Mouse (Mus musculus) embryonic facial prominence, embryonic 13.5 days (tissue): ENCODE measurements around the gene Cnnm3. TPM values are rescaled to one million over a fixed set of nuclear protein-coding genes. Genes with fewer than 3 reads are reported as not detected.

Source experiments
- ATAC-seq: fragments of 200-750 bp; cut with Nextera tagmentation; 2 replicates; pipeline ENCODE4 v1.8.0; 2017; ENCODE audit warnings: low read depth; ENCODE audit not compliant: insufficient number of reproducible peaks, insufficient read depth, low FRiP score, low TSS enrichment
- H3K27ac ChIP-seq: fragments of 300-500 bp; sonication (generic); 2 replicates; pipeline ENCODE4 v1.5.1; 2015; ENCODE audit warnings: moderate library complexity, mild to moderate bottlenecking, inconsistent platforms
- H3K27me3 ChIP-seq: fragments of 300-500 bp; sonication (generic); 2 replicates; pipeline ENCODE4 v1.6.1; 2015; ENCODE audit warnings: mild to moderate bottlenecking, inconsistent platforms
- H3K36me3 ChIP-seq: fragments of 300-500 bp; sonication (generic); 2 replicates; pipeline ENCODE4 v1.6.1; 2015; ENCODE audit warnings: mild to moderate bottlenecking, inconsistent platforms
- H3K4me1 ChIP-seq: fragments of 300-500 bp; sonication (generic); 2 replicates; pipeline ENCODE4 v1.6.1; 2015; ENCODE audit warnings: inconsistent platforms
- H3K4me2 ChIP-seq: fragments of 300-500 bp; sonication (generic); 2 replicates; pipeline ENCODE4 v1.6.1; 2015; ENCODE audit warnings: moderate library complexity, mild to moderate bottlenecking, inconsistent platforms
- H3K4me3 ChIP-seq: fragments of 300-500 bp; sonication (generic); 2 replicates; pipeline ENCODE4 v1.5.1; 2015; ENCODE audit warnings: mild to moderate bottlenecking, inconsistent platforms
- H3K9ac ChIP-seq: fragments of 300-500 bp; sonication (generic); 2 replicates; pipeline ENCODE4 v1.6.1; 2015; ENCODE audit warnings: mild to moderate bottlenecking, inconsistent platforms
- H3K9me3 ChIP-seq: fragments of 300-500 bp; sonication (generic); 2 replicates; pipeline ENCODE4 v1.6.1; 2016; ENCODE audit warnings: inconsistent platforms
- WGBS: fragments of 180-500 bp; shearing (Covaris S2); methylation state at CpG from one replicate; pipeline ENCODE4 v1.1.7; 2015; ENCODE audit warnings: mixed read lengths; 5-methylcytosine and 5-hydroxymethylcytosine counted together
- polyA plus RNA-seq: library from polyadenylated mRNA; unstranded; fragments of >200 nt; fragmentation: Nextera tagmentation; extraction: Ambion mirVana; gene quantifications from 2 replicates; pipeline ENCODE4 v1.2.1, GENCODE M21; 2015

Cnnm3 gene
- polyA plus RNA-seq, 1 experiment from 2014 or later = 3.4 TPM

DNA sequence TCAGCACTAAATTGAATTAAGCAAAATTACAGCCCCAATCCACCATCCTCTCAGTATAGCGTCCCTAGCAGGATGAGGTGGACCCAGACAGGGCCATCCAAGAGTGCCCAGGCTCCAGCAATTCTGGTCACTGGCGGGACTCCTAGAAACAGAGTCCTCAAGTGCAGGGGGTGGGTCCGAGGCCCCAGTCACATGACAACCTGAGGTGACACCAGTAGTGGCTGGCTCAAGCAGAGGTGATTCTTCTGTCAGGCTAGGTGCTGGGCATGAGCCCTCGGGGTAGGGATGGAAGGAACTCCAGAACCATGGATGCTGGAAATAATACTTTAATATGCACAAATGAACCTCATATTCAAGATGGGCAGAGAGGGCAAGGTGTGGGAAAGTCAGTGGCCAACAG, 50.7 kb downstream of the Cnnm3 start:
- Histone ChIP-seq H3K9me3 (no peaks in the 10 kb centered on the region), H3K4me3 (no peak overlapping the region), H3K27ac (no peak overlapping the region), H3K4me1 (peaks cover 51% of the 10 kb centered on the region), H3K4me2 (no peak overlapping the region), H3K9ac (no peak overlapping the region), H3K27me3 (no peaks in the 10 kb centered on the region), H3K36me3 (no peaks in the 10 kb centered on the region)
- no peak for ATAC-seq
- 55% methylated on average over 4 of the region's 4 CpGs for WGBS

- WGBS = 75% methylated on average over 2 of the region's 2 CpGs
- no peaks in the 10 kb centered on the region for H3K9me3 ChIP-seq
- H3K27ac ChIP-seq = no peak overlapping the region
- no peak overlapping the region for H3K9ac ChIP-seq
- no peak overlapping the region for H3K4me2 ChIP-seq
- H3K27me3 ChIP-seq = no peaks in the 10 kb centered on the region
- ATAC-seq = no peak
- no peak overlapping the region for H3K4me3 ChIP-seq
- peaks cover 58% of the 10 kb centered on the region for H3K4me1 ChIP-seq
- no peaks in the 10 kb centered on the region for H3K36me3 ChIP-seq
Observed at GRCm38 (mm10) chr1:36563197-36563596, 51.5 kb downstream of the Cnnm3 start.

DNA sequence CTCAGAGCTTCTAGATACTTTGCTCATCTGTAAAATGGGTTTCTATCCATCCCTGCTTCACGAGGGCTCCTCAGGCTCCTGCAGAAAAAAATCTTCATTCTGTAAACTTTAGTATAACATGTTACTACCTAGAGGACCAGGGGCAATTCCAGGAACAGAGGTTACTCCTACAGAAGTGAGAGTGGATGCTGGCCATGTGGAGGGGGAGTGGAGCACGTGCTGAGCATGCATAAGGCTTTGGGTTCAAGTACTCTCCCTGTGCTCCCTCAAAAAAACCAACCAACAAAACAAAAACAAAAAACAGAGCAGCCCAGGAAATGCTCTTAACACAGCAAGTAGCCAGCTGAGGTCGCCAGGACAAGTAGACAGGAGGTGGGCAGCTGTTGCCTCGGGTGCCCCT, 52.0 kb downstream of the Cnnm3 start:
- Histone ChIP-seq H3K36me3 (no peaks in the 10 kb centered on the region), H3K4me1 (peaks cover 60% of the 10 kb centered on the region), H3K9ac (no peak overlapping the region), H3K4me3 (no peak overlapping the region), H3K27ac (no peak overlapping the region), H3K9me3 (no peaks in the 10 kb centered on the region), H3K4me2 (no peak overlapping the region), H3K27me3 (no peaks in the 10 kb centered on the region)
- WGBS = 78% methylated on average over 4 of the region's 4 CpGs
- no peak for ATAC-seq

GRCm38 (mm10) chr1:36564101-36564500, 52.4 kb downstream of the Cnnm3 start:
- no peaks in the 10 kb centered on the region for H3K9me3 ChIP-seq
- ATAC-seq = no peak
- no peak overlapping the region for H3K4me2 ChIP-seq
- no peak overlapping the region for H3K27ac ChIP-seq
- peaks cover 60% of the 10 kb centered on the region for H3K4me1 ChIP-seq
- WGBS = 73% methylated on average over 6 of the region's 6 CpGs
- H3K36me3 ChIP-seq = no peaks in the 10 kb centered on the region
- no peak overlapping the region for H3K9ac ChIP-seq
- no peak overlapping the region for H3K4me3 ChIP-seq
- no peaks in the 10 kb centered on the region for H3K27me3 ChIP-seq

DNA sequence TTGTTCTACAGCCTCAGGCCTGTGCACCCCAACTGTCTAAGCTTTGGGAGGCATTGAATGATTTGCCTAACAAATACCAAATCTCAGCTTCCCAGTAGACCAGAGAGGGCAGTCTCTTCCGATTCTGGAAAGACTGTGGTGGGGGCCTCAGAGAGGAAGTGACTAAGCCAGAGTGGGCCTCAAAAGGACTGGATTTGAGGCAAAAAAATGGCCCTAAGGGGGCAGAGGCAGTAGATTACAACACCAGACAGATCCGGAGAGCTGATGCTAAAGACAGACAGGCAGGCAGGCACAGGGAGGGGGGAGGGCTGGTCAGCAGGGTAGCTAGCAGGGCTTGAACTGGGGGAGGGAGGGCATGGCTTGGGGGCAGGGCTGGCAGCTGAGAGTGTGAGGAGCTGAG, 54.8 kb downstream of the Cnnm3 start:
- H3K27ac ChIP-seq = no peak overlapping the region
- WGBS = 11% methylated on average over 2 of the region's 2 CpGs
- no peak for ATAC-seq
- no peak overlapping the region for H3K4me3 ChIP-seq
- H3K4me1 ChIP-seq = peaks cover 64% of the 10 kb centered on the region
- H3K9me3 ChIP-seq = no peaks in the 10 kb centered on the region
- no peaks in the 10 kb centered on the region for H3K36me3 ChIP-seq
- no peaks in the 10 kb centered on the region for H3K27me3 ChIP-seq
- H3K4me2 ChIP-seq = no peak overlapping the region
- H3K9ac ChIP-seq = no peak overlapping the region

DNA sequence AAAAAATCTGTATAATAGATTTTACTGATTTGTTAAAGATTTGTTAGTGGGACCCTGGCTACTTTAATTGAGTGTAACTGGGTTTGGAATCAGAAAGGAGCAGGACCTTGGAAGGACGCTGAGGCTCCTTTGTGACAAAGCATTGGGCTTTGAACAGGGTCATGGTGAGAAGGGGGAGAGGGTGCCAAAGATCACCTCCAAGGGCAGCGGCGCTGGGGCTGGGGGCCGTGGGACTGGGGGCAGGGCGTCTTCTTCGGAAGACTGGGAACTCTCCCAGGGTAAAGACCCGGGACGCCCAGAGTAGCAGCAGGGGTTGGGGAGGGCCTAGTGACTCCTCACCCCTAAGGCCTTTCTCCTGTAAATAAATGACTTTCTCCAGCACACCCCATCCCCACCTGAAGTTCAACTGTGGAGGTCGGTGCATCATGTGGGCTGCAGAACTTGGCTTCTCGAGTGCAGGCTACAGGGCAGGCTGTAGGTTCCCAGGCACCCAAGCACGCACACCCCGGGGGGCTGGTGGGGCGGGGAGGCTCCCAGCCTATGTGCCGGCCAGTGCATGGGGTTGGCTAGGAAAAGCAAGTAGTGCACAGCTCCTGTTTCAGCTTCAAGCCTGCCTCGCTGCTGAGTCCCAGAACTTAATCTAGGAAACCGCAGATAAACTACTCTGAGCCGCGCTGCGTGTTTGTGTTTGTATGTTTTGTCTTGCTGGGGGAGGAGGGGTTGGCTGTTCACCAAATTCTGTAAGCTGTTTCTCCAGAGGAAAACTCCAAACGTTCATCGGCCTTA, 56.3 kb downstream of the Cnnm3 start:
- 28% methylated on average over 21 of the region's 21 CpGs for WGBS
- Histone ChIP-seq H3K4me2 (peak overlapping the region; percentile 41), H3K36me3 (no peaks in the 10 kb centered on the region), H3K9me3 (no peaks in the 10 kb centered on the region), H3K4me1 (peaks cover 61% of the 10 kb centered on the region), H3K27me3 (no peaks in the 10 kb centered on the region), H3K27ac (peak overlapping the region; percentile 78), H3K4me3 (no peak overlapping the region), H3K9ac (peak overlapping the region; percentile 46)
- no peak; the same call in 1 of the 2 replicates for ATAC-seq

- H3K36me3 ChIP-seq = no peaks in the 10 kb centered on the region
- H3K4me1 ChIP-seq = peaks cover 63% of the 10 kb centered on the region
- no peaks in the 10 kb centered on the region for H3K9me3 ChIP-seq
- H3K9ac ChIP-seq = no peak overlapping the region; the same call in 1 of the 2 replicates
- no peak overlapping the region for H3K4me3 ChIP-seq
- 75% methylated on average over 4 of the region's 4 CpGs for WGBS
- peak overlapping the region; percentile 78 for H3K27ac ChIP-seq
- H3K4me2 ChIP-seq = peak overlapping the region; percentile 41; the same call in 1 of the 2 replicates
- no peak for ATAC-seq
- H3K27me3 ChIP-seq = no peaks in the 10 kb centered on the region
Observed at GRCm38 (mm10) chr1:36568776-36569175, 57.1 kb downstream of the Cnnm3 start.

DNA sequence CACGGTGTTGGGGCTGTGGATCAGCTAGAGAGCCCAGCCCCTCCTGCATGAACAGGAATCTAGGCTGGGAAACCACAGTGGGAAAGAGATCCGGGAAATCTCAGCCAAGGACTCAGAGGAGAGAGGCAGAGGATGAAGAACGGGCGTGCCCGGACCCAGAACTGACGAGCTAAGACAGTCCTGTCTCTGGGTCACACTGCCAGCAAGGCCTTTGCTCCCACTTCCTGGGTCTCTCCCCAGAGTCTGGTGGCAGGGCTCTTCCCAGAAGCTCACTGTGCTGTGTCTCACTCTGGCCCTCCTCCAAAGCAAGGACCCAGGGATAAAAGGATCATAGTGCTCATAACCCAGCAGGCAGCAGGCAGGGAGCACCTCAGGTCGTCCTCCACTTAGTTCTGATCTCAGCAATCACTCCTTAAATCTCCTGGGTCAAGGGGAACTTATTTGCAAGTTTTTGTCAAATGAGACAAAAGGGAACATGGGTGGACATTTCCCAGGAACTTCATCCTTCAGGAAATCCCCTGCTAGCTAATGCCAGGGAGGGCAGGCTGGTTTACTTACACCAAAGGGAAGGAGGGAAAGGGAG, 58.1 kb downstream of the Cnnm3 start:
- no peak for ATAC-seq
- peak overlapping the region; percentile 78; the same call in 1 of the 2 replicates for H3K27ac ChIP-seq

GRCm38 (mm10) chr1:36570320-36570719, 58.7 kb downstream of the Cnnm3 start:
- no peak overlapping the region for H3K4me3 ChIP-seq
- no peak overlapping the region for H3K4me2 ChIP-seq
- WGBS = 92% methylated on average over 5 of the region's 5 CpGs
- no peaks in the 10 kb centered on the region for H3K9me3 ChIP-seq
- no peaks in the 10 kb centered on the region for H3K27me3 ChIP-seq
- peaks cover 77% of the 10 kb centered on the region for H3K4me1 ChIP-seq
- no peak overlapping the region for H3K9ac ChIP-seq
- no peaks in the 10 kb centered on the region for H3K36me3 ChIP-seq
- no peak for ATAC-seq
- 0 out of 2 replicates have a peak overlapping the region, but pooled peaks have one; percentile 78 for H3K27ac ChIP-seq

More for the DNA sequence above, 58.1 kb downstream of the Cnnm3 start:
- Histone ChIP-seq H3K9me3 (no peaks in the 10 kb centered on the region), H3K4me2 (no peak overlapping the region), H3K4me1 (peaks cover 73% of the 10 kb centered on the region), H3K4me3 (no peak overlapping the region), H3K36me3 (no peaks in the 10 kb centered on the region), H3K9ac (no peak overlapping the region), H3K27me3 (no peaks in the 10 kb centered on the region)
- WGBS = 43% methylated on average over 7 of the region's 7 CpGs

GRCm38 (mm10) chr1:36571627-36572026, 60.0 kb downstream of the Cnnm3 start:
- Histone ChIP-seq H3K9ac (no peak overlapping the region), H3K9me3 (no peaks in the 10 kb centered on the region), H3K36me3 (no peaks in the 10 kb centered on the region), H3K27me3 (no peaks in the 10 kb centered on the region), H3K4me2 (no peak overlapping the region), H3K27ac (peak overlapping the region; percentile 24; the same call in 1 of the 2 replicates), H3K4me1 (peaks cover 83% of the 10 kb centered on the region), H3K4me3 (no peak overlapping the region)
- no peak for ATAC-seq
- WGBS = 41% methylated on average over 6 of the region's 6 CpGs

- H3K4me1 ChIP-seq = peaks cover 83% of the 10 kb centered on the region
- H3K4me2 ChIP-seq = no peak overlapping the region
- H3K27ac ChIP-seq = peak overlapping the region; percentile 24; the same call in 1 of the 2 replicates
- no peaks in the 10 kb centered on the region for H3K9me3 ChIP-seq
- H3K36me3 ChIP-seq = no peaks in the 10 kb centered on the region
- ATAC-seq = no peak
- H3K27me3 ChIP-seq = no peaks in the 10 kb centered on the region
- no peak overlapping the region for H3K4me3 ChIP-seq
- 42% methylated on average over 2 of the region's 2 CpGs for WGBS
- H3K9ac ChIP-seq = no peak overlapping the region
Observed at GRCm38 (mm10) chr1:36572140-36572700, 60.6 kb downstream of the Cnnm3 start.

- H3K4me1 ChIP-seq = peaks cover 81% of the 10 kb centered on the region
- H3K36me3 ChIP-seq = no peaks in the 10 kb centered on the region
- ATAC-seq = no peak
- H3K9ac ChIP-seq = no peak overlapping the region
- H3K4me2 ChIP-seq = no peak overlapping the region
- WGBS = 44% methylated on average over 1 of the region's 1 CpGs
- H3K9me3 ChIP-seq = no peaks in the 10 kb centered on the region
- no peaks in the 10 kb centered on the region for H3K27me3 ChIP-seq
- no peak overlapping the region for H3K27ac ChIP-seq
- H3K4me3 ChIP-seq = no peak overlapping the region
Observed at GRCm38 (mm10) chr1:36572709-36573108, 61.0 kb downstream of the Cnnm3 start.
